Mouse (Mus musculus): ENCODE measurements around the gene Bri3bp.

- TF ChIP-seq CTCF (IDR thresholded peaks at IDR 0.05) (no peak), EP300 (IDR thresholded peaks at IDR 0.05) (no peak)
Measured at GRCm38 (mm10) chr5:125446344-125446743, 5.0 kb downstream of the Bri3bp start.

Measured in lung, postnatal 0 days (tissue).